Mouse (Mus musculus): Measurements from ENCODE around the gene Kiss1r.

The Kiss1r gene

DNA sequence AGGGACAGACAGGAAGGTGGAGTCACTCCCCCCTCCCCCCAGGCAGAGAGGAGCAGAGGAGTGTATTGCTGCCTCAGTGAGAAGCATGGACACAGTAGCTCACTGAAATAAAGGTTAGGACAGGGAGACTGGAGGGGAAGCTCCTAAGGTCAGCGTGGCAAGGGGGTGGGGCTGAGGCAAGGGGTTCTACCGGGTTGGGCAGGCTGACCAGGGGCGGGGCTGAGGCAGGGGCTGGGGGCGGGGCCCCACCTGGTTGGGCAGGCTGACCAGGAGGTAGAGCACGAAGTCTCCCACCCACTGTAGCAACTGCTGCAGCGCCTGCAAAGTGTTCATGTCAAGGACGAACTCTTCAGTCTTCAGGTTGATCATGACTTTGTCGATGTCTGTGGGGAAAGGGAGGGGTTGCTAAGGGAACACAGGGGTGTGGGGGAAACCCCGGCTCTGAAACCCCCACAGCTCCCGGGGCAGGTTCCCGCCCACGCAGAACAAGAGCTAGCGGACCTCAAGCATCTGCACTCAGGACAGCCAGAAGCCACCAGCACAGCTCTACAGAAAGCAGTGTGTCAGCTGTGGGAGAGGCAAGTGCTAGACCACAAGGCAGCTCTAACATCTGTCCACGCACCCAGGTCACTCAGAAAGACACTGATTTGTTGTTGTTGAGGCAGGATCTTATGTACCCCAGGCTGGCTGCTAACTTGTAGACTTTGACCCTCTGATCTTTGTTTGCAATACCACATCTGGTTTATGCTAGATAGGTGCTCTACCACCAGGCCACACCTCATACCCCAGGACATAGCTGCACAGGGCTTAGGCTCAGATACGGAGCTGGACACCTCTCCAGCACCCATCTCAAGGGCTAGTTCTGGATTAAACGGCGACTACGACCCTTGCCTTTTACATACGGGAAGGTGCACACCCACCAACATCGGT lies 19.2 kb upstream of the Kiss1r start:
- no peak for DNase-seq (ENCODE audit: extremely low read depth, low read depth, low spot score)

DNA sequence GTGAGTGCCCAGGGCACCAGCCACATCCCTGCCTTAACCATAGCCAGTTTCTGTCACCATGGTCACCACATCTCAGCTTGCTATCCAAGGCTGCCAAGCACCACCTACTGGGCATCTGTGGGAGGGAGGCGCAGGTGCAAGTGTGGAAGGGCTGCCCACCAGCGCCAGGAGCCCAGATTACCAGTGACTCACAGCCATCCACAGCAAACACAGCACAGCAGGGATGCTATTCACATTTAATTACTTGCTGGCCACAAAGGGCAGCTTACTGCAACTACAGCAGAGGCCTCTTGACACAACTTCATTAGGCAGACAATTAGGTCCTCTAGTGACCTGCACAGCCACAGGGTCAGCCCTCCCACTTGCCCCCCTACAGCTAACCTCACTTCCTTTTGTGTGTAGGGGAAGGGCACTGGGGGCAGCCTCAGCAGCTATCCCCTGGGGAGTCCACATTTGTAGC lies 15.8 kb upstream of the Kiss1r start:
- no peak for DNase-seq (ENCODE audit: extremely low read depth, low read depth, low spot score)

DNA sequence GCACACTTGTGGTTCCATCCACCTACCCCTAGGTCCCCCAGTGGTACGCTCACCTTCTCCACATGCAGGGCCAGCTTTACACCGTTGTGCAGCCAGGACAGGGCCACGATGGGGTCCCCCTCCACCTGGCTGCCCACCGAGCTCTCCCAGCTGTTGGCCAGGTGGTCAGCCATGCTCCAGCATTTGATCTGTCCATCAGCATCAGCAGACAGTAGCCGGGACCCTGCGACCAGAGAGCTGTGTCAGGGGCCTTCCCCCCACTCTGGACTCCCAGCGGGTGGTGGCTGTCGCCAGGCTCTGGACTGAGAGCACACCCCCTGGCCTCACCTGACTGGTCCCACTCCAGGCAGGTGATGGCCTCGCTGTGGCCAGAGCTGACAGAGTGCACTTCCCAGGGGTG lies 10.1 kb upstream of the Kiss1r start:
- no peak for DNase-seq (ENCODE audit: extremely low read depth, low read depth, low spot score)

DNA sequence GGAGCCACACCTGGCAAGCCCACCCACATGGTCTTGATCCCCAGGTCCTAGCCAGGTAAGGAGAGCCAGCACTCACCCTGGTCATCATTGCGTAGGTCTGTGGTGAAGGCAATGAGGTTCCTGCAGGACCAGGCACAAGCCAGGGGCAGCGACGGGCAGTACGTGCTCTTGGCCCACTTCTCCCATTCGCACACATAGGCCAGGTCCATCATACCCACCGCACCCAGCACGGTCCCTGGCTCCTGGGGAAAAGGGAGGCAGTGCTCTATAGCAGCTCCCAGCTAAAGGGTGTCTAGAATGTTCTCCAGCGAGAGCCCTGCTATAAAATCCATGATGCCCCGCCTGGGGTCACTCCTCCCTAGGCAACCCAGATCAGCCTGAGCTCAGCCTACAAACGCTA lies 9.4 kb upstream of the Kiss1r start:
- DNase-seq (ENCODE audit: extremely low read depth, low read depth, low spot score) = no peak

DNA sequence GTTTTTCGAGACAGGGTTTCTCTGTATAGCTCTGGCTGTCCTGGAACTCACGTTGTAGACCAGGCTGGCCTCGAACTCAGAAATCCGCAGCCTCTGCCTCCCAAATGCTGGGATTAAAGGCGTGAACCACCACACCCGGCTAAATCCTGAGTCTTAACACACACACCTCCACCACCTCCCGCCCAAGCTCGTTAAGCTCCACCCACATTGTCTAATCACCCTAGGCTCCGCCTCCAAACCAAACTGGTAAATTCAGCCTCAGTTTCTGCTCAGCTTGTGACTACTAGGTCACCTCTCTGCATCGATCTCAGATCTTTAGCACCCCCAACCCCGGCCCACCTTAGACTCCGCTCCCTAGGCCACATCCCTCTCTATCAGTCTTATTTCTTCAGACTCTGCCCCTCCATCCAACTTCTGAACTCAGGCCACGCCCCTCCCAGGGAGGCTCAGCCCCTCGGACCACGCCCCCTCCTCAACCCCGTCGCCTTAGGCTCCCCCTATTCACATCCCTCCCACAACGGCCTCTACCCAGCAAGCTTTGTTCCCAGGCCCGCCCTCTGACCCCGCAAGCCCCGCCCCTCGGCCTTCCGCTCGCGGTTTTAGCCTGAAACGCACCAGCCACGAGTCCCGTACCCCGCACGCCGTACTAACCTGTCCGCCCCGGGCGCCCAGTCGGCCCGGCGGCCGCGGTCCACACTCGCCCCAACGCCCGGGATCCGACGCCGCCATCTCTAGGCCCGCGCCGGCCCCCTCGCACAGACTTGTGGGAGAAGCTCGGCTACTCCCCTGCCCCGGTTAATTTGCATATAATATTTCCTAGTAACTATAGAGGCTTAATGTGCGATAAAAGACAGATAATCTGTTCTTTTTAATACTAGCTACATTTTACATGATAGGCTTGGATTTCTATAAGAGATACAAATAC lies 8.3 kb upstream of the Kiss1r start, which contains the start of gene Med16:
TSS of gene Med16 (minus strand) at position 757 of the 925 bp plus-strand sequence.
- no peak for DNase-seq (ENCODE audit: extremely low read depth, low read depth, low spot score)

DNA sequence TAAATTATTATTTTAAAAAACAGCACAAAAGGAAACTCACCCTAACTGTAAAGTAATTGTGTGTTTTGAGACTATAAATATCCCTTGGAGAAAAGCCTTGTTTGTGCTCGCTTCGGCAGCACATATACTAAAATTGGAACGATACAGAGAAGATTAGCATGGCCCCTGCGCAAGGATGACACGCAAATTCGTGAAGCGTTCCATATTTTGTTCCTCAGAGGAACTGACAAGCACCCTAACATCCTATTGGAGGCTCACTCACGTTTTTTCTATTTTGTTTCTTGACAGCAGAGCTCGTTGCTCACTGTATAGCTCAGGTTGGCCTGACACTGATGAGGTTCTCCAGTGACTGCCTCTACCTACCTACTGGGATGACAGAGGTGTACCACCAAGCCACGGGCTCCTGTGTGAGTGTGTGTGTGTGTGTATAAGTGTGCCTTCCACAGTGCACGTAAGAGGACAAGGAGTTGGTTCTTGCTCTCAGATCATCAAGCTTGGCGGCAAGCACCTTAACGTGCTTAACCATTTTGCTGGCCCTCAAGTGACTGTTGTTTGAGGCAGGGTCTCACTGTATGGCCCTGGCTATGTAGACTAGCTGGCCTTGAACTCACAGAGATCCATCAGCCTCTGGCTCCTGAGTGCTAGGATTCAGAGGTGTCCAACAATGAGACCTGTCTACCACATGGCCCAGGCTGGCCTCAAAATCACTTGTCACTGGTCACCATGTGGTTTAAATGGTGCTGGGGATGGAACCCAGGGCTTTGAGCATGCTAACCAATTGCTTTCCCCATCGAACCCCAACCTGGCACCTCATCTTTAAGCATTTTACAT lies 7.5 kb upstream of the Kiss1r start:
- DNase-seq (ENCODE audit: extremely low read depth, low read depth, low spot score) = no peak

DNA sequence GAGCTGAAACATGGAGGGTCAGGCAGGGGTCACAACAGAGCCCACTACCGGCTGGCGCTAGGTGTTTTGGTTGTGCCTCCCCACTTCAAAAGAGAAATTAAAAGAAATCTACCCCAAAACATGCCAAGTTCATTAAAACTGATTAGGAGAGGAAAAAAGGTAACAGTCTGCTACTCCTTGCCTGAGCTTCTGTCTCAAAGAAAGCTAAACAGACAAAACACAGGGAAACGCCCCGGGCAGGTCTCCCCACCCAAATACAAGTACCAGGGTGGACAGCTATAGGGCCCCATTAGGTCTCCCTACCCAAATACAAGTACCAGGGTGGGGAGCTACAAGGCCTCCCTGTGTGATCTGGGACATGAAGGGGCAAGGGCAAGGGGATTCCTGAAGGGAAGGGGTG lies 6.2 kb upstream of the Kiss1r start, which contains the start of gene Gm26602:
TSS of gene Gm26602 (plus strand) at position 301 of the 400 bp plus-strand sequence.
- no peak for DNase-seq (ENCODE audit: extremely low read depth, low read depth, low spot score)

DNA sequence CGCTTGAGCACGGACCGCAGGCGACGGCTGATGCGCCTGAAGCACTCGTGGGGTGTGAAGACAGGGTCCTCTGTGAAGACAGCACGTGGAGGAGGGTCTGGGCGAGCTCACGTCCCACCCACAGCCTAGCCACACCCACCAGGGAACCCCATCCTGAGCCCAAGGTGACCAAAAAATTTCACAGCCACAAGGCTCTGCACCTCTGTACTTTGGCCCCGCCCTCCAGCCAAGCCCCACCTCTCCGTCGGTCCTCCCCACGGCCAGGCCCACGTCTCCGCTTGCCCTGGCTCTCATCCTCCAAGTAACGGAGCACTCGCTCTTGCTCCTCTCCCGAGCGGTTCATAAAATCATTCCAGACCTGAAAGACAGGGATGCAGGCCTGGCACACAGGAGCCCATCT lies 4.4 kb upstream of the Kiss1r start:
- DNase-seq (ENCODE audit: extremely low read depth, low read depth, low spot score) = no peak

DNA sequence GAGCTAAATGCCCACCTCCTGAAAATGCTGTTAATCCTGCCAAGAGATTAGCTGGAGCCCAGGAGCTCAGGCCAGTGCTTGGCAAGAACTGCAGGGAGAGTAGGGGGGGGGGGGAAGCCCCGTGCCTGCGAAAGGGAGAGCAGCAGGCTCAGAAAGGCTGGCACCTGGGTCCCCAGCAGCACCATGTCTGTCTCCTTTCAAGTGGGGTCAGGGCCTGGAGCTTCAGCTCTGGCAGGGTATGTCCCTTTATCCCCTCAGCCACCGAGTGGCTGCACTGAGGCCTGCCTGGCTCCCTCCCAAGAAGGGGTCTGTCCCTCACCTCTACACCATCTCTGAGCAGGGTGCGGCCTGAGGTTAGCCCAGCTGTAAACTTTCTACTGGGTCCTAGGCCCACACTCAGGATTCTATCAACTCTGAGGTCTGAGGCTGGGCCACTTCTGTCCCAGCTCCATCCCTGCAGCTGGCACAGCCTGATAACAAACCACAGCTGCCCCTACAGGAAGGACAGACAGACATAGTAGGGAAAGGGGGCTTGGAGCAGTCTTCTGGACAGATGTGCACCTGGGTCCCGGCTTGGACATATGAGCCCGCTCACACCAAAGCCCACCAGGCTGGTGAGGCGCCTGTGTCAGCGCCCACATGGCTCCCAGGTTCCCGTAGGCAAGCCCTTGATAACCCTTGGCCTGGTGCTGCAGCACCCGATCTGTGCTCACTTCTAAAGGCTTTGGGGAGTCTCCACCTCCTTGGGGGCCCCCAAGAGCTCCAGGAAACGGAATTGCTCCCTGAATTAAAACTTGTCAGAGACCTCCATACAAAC lies 2.4 kb upstream of the Kiss1r start:
- no peak for DNase-seq (ENCODE audit: extremely low read depth, low read depth, low spot score)

DNA sequence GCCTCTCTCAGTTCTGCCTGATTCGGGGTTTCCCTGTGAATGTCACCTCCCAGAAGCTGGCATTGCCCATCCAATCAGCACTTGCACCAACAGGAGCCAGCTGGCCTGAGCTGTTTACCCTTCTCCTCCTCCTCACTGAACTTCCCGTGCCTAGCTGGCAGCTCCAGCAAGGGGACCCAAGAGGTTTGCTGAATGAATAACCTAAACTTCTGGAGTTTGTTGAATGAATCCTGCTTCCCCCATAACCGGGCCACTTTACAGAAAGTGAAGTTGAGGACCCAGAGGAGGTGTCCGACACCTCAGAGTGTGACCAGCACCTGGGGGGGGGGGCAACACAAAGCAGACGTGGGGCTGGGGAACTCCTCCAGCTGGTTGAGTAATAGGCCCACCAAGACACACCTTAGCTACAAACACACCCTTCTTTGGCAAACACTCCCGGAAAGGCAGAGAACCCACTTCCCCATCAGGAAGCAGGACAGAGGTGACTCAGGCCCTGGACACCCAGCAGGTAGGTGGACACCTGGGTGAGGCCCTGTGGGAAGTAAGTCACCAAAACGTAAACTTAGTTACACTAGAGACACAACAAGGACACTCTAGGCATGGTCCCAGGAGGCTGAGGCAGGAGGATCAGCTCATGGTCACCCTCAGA lies 1.7 kb upstream of the Kiss1r start:
- DNase-seq (ENCODE audit: extremely low read depth, low read depth, low spot score) = no peak

DNA sequence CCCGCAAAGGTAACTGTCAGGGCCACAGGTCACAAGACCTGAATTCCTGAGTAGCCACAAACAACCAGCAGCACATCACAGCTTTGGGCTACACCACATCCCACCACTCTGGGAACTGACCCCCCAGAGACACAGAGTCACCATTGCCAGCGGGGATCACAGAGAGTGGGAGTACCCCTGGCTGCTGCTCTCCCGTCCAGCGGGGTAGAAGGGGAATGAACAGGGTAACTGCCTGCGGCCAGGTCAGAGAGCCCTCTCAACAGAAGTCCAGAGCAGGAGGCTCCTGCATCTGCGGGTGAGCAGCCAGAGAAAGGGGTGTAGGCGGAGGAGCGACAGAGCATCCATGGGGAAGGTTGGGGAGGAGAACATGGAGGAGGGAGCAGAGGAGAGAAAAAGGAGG lies 690 bp upstream of the Kiss1r start:
- DNase-seq (ENCODE audit: extremely low read depth, low read depth, low spot score) = no peak

DNA sequence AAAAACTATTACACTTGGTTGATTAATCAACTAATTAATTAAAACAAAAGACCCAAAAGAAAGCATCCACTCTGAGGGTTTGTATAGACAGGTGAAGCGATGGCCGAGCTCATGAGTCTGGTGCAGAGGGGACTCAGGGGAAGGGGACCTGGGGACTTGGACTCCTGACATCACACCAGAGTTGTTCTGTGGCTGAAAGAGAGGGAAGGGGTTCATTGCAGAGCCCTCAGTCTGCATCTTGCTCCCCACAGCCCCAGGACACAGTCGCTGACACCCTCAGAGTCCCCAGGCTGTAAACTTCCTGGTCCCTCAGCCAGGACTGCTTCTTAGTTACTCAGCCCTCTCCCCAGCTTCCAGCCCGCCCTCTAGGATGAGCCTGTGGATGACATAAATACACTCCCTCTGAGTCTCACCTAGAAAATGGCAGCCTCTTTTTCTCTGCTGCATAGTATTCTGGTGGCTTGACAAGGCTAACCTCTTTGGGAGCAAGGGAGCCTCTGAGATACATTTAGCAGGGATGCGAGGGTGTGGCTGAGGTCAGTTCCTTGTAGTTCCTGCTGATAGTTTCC lies 845 bp downstream of the Kiss1r start:
- DNase-seq (ENCODE audit: extremely low read depth, low read depth, low spot score) = no peak

DNA sequence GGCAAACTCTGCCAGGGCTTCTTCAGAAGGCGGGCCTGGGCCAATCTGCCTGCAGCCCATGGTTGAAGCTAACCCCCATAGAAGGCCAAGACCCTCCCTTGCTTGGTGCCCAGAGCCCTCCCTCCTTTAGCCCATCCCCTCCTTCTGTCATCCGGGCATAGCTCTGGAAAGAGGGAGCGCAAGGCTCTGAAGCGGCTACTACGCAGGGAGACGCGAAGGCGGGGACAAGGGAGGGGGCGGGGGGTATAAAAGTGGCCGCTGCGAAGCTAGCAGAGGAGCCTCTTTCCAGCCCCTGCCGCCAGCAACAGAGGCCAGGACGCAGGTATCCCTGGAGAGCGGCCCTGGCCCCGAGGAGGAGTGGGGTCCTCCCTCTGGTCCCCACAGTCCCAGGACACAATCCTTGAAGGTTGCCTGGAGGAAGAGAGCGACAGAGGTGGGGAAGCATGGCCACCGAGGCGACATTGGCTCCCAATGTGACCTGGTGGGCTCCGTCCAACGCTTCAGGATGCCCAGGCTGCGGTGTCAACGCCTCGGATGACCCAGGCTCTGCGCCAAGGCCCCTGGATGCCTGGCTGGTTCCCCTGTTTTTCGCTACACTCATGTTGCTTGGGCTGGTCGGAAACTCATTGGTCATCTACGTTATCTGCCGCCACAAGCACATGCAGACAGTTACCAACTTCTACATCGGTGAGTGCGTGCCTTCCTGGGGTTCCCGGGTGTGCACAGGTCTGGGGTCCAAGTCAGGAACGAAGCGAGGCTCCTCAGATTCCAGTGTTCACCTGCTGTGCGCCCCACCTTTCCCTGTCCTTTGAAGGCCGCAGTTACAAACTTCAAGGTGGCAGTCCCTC lies 1.7 kb downstream of the Kiss1r start:
- no peak for DNase-seq (ENCODE audit: extremely low read depth, low read depth, low spot score)

DNA sequence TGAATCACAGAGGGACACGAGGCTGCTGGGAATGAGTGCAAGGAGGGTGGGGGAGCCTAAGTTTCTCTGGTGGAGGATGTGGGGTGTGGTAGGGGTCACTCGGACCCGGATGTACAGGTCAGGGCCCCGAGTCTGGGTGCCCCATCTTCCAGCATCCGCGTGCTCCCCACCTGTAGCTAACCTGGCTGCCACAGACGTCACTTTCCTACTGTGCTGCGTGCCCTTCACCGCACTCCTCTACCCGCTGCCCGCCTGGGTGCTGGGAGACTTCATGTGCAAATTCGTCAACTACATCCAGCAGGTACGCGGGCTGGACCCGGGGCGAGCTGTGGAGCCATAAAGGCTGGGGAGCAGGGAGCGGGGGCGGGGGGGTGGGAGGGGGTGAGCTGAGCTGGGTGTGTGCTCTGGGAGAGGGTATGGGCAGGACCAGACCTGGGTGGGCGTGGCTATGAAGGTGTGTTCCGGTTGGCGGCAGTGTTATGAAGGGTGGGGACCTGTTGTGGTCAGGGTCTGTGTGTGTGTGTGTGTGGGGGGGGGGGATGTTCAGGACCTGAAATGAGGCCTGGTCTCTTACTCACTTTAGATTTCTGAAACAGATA lies 2.6 kb downstream of the Kiss1r start:
- no peak for DNase-seq (ENCODE audit: extremely low read depth, low read depth, low spot score)

DNA sequence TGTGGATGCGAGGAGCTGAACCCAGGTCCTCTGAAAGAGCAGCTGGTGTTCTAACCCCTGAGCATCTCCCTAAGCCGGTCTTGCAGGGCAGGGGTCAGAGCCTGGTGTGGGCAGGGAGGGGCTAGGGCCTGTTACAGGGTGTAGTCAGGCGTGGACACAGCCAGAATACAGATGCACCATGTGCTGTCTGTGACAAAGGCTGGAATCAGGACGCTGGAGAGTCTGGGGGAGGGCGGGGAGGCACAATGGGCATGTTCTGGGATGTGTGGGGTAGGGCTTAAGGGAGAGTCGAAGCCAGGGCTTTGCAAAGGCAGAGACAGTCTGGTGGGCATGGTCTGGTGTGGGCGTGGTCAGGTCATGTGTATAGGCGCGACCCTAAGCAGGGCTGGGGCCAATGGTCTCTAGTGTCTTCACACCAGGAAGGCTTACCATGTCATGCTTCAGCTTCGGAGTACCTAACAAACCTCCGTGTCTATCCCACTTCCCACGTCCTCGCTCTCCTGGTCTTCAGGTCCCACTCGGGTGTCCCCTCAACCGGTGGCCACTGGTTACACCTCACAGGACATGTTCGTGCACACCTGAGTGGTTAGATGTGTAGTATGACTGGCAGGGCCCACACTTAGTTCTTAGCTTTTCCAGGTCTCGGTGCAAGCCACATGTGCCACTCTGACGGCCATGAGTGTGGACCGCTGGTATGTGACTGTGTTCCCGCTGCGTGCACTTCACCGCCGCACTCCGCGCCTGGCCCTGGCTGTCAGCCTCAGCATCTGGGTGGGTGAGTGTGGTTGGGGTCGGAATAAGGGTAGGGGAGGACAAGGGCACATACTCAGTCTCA lies 3.5 kb downstream of the Kiss1r start:
- DNase-seq (ENCODE audit: extremely low read depth, low read depth, low spot score) = no peak

DNA sequence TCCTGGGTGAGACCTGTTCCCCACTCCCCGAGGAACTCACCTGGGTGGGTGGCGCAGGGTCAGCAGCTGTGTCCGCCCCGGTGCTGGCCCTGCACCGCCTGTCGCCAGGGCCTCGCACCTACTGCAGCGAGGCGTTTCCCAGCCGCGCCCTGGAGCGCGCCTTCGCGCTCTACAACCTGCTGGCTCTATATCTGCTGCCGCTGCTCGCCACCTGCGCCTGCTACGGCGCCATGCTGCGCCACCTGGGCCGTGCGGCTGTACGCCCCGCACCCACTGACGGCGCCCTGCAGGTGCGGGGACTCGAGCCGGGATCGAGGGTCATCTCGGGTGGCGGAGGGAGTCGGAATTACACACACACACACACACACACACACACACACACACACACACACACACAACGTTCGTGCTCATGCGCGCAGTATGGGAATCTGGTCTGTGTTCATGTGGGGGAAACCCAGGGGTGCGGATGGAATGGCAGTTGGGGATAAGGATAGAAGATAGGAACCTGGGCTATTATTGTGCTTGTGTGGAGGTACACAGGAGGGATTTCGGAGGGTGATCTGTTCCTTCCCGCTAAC lies 4.3 kb downstream of the Kiss1r start, which contains the start of gene R3hdm4:
TSS of gene R3hdm4 (minus strand) at position 251 of the 578 bp plus-strand sequence.
- DNase-seq (ENCODE audit: extremely low read depth, low read depth, low spot score) = no peak
